Mouse (Mus musculus): ENCODE data around the gene Klrb1. TPM values are rescaled to one million over a fixed set of nuclear protein-coding genes. Genes with fewer than 3 reads are reported as not detected.
"Not testable (repeated sequence)": the region's sequence is repeated elsewhere in the genome, so short reads cannot be mapped to it uniquely, and the experiment has no call there.

The Klrb1 gene
- polyA plus RNA-seq, 1 experiment from 2014 or later, result not detected

DNA sequence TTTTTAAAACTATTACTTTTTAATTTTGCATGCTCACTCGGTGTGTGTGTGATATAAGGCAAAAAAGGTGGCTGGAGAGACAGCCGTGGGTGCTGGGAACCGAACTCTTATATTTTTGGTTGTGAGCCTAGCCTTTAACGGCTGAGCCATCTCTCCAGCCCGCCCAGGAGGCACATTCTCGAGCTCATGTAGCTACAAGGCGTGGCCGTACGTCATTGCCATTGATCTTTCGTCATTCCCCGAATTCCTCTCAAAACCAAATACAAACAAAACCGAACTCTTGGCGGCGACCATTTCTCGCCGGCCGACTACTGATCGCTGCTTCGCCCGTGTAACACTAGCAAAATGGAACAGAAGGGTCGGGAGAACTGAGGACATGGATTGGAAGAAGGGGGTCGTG lies 37.2 kb upstream of the Klrb1 start:
- peak overlapping the region; percentile 60 for H3K9ac ChIP-seq (replicated peaks)
- not testable (repeated sequence) for ATAC-seq (ENCODE audit: insufficient number of reproducible peaks, insufficient read depth, low FRiP score, low TSS enrichment, low read depth); H3K4me1 ChIP-seq (replicated peaks); H3K9me3 ChIP-seq; H3K27me3 ChIP-seq; H3K36me3 ChIP-seq
- H3K4me2 ChIP-seq, result peak overlapping the region; percentile 43
- H3K27ac ChIP-seq, result peak overlapping the region; percentile 86
- peak overlapping the region; percentile 57 for H3K4me3 ChIP-seq (replicated peaks)
- WGBS, result under 1% methylated on average over 22 of the region's 22 CpGs

- Histone ChIP-seq H3K4me3 (replicated peaks) (0 out of 2 replicates have a peak overlapping the region, but pooled peaks have one; percentile 57), H3K36me3 (no peaks in the 10 kb centered on the region), H3K9me3 (no peaks in the 10 kb centered on the region), H3K4me1 (replicated peaks) (no peaks in the 10 kb centered on the region; the same call in 1 of the 2 replicates), H3K4me2 (peak overlapping the region; percentile 43), H3K27me3 (no peaks in the 10 kb centered on the region), H3K9ac (replicated peaks) (no peak overlapping the region), H3K27ac (no peak overlapping the region)
- WGBS, result 81% methylated on average over 5 of the region's 5 CpGs
- ATAC-seq (ENCODE audit: insufficient number of reproducible peaks, insufficient read depth, low FRiP score, low TSS enrichment, low read depth), result no peak
Observed at GRCm38 (mm10) chr6:128759221-128759950, 36.5 kb upstream of the Klrb1 start.

- not testable (repeated sequence) for H3K36me3 ChIP-seq; H3K27me3 ChIP-seq; H3K27ac ChIP-seq; H3K4me2 ChIP-seq; ATAC-seq (ENCODE audit: insufficient number of reproducible peaks, insufficient read depth, low FRiP score, low TSS enrichment, low read depth); H3K4me1 ChIP-seq (replicated peaks); H3K4me3 ChIP-seq (replicated peaks); H3K9ac ChIP-seq (replicated peaks); H3K9me3 ChIP-seq
- WGBS, result 48% methylated on average over 4 of the region's 4 CpGs
Observed at GRCm38 (mm10) chr6:128755402-128755763, 32.5 kb upstream of the Klrb1 start.

- WGBS, result 78% methylated on average over 12 of the region's 12 CpGs
- not testable (repeated sequence) for H3K27me3 ChIP-seq; H3K9me3 ChIP-seq; H3K9ac ChIP-seq (replicated peaks); H3K4me2 ChIP-seq; H3K4me1 ChIP-seq (replicated peaks); H3K36me3 ChIP-seq; ATAC-seq (ENCODE audit: insufficient number of reproducible peaks, insufficient read depth, low FRiP score, low TSS enrichment, low read depth); H3K27ac ChIP-seq; H3K4me3 ChIP-seq (replicated peaks)
Observed at GRCm38 (mm10) chr6:128754748-128755401, 32.0 kb upstream of the Klrb1 start.

DNA sequence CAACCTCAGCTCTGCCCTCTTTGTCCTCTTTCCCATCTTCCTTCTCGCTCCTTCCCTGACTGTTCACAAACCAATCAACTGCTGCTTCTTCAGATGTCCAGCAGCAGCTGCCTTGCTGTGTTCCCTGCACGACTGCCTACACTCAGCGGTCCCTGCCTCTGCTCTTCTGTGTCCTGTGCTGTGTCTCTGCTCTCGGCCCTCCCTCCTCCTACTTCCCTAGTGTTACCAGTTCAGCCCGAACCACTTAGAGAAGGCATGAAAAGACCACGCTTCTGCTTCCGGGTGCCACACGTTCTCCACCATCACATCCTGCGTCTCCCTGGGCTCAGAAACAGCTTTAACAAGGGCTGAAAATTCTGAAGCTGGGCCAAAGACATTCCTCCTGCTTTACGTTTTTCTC lies 31.4 kb upstream of the Klrb1 start:
- Histone ChIP-seq H3K4me2 (0 out of 2 replicates have a peak overlapping the region, but pooled peaks have one; percentile 30), H3K4me3 (replicated peaks) (0 out of 2 replicates have a peak overlapping the region, but pooled peaks have one; percentile 4)
- not testable (repeated sequence) for H3K27me3 ChIP-seq; H3K9me3 ChIP-seq; H3K27ac ChIP-seq; H3K9ac ChIP-seq (replicated peaks); H3K4me1 ChIP-seq (replicated peaks); H3K36me3 ChIP-seq
- 41% methylated on average over 10 of the region's 10 CpGs for WGBS
- peak; percentile 72; the same call in 1 of the 2 replicates for ATAC-seq (ENCODE audit: insufficient number of reproducible peaks, insufficient read depth, low FRiP score, low TSS enrichment, low read depth)

GRCm38 (mm10) chr6:128753610-128754224 lies 30.9 kb upstream of the Klrb1 start:
- H3K9me3 ChIP-seq; H3K36me3 ChIP-seq; H3K27me3 ChIP-seq; H3K4me1 ChIP-seq (replicated peaks); H3K4me3 ChIP-seq (replicated peaks); H3K27ac ChIP-seq; H3K9ac ChIP-seq (replicated peaks): not testable (repeated sequence)
- peak; percentile 92 for ATAC-seq (ENCODE audit: insufficient number of reproducible peaks, insufficient read depth, low FRiP score, low TSS enrichment, low read depth)
- 0 out of 2 replicates have a peak overlapping the region, but pooled peaks have one; percentile 30 for H3K4me2 ChIP-seq
- 37% methylated on average over 8 of the region's 8 CpGs for WGBS

- ATAC-seq (ENCODE audit: insufficient number of reproducible peaks, insufficient read depth, low FRiP score, low TSS enrichment, low read depth); H3K27me3 ChIP-seq: not testable (repeated sequence)
- WGBS, result 78% methylated on average over 6 of the region's 6 CpGs
Observed at GRCm38 (mm10) chr6:128747006-128747405, 24.1 kb upstream of the Klrb1 start.

GRCm38 (mm10) chr6:128737445-128737844 lies 14.6 kb upstream of the Klrb1 start:
- no peak for ATAC-seq (ENCODE audit: insufficient number of reproducible peaks, insufficient read depth, low FRiP score, low TSS enrichment, low read depth)
- Histone ChIP-seq H3K9me3 (no peaks in the 10 kb centered on the region), H3K4me2 (no peak overlapping the region), H3K27me3 (no peaks in the 10 kb centered on the region), H3K4me3 (replicated peaks) (no peak overlapping the region), H3K9ac (replicated peaks) (no peak overlapping the region), H3K27ac (no peak overlapping the region), H3K36me3 (no peaks in the 10 kb centered on the region), H3K4me1 (replicated peaks) (peaks cover 6% of the 10 kb centered on the region; the same call in 1 of the 2 replicates)
- WGBS, result 78% methylated on average over 7 of the region's 7 CpGs

More at GRCm38 (mm10) chr6:128747006-128747405, 24.1 kb upstream of the Klrb1 start:
- H3K27ac ChIP-seq; H3K9me3 ChIP-seq; H3K4me3 ChIP-seq (replicated peaks); H3K9ac ChIP-seq (replicated peaks); H3K4me1 ChIP-seq (replicated peaks); H3K36me3 ChIP-seq; H3K4me2 ChIP-seq: not testable (repeated sequence)

GRCm38 (mm10) chr6:128736100-128736499 lies 13.2 kb upstream of the Klrb1 start:
- H3K27me3 ChIP-seq, result no peaks in the 10 kb centered on the region
- no peak overlapping the region for H3K27ac ChIP-seq
- H3K4me3 ChIP-seq (replicated peaks), result no peak overlapping the region
- peaks cover 6% of the 10 kb centered on the region; the same call in 1 of the 2 replicates for H3K4me1 ChIP-seq (replicated peaks)
- no peaks in the 10 kb centered on the region for H3K36me3 ChIP-seq
- no peak overlapping the region for H3K4me2 ChIP-seq
- ATAC-seq (ENCODE audit: insufficient number of reproducible peaks, insufficient read depth, low FRiP score, low TSS enrichment, low read depth), result no peak
- no peaks in the 10 kb centered on the region for H3K9me3 ChIP-seq
- H3K9ac ChIP-seq (replicated peaks), result no peak overlapping the region

- Histone ChIP-seq H3K27me3 (no peaks in the 10 kb centered on the region), H3K4me3 (replicated peaks) (no peak overlapping the region), H3K4me1 (replicated peaks) (peaks cover 6% of the 10 kb centered on the region; the same call in 1 of the 2 replicates), H3K4me2 (no peak overlapping the region), H3K9me3 (no peaks in the 10 kb centered on the region), H3K36me3 (no peaks in the 10 kb centered on the region), H3K27ac (no peak overlapping the region), H3K9ac (replicated peaks) (no peak overlapping the region)
- no peak for ATAC-seq (ENCODE audit: insufficient number of reproducible peaks, insufficient read depth, low FRiP score, low TSS enrichment, low read depth)
Observed at GRCm38 (mm10) chr6:128734896-128735295, 12.0 kb upstream of the Klrb1 start.

DNA sequence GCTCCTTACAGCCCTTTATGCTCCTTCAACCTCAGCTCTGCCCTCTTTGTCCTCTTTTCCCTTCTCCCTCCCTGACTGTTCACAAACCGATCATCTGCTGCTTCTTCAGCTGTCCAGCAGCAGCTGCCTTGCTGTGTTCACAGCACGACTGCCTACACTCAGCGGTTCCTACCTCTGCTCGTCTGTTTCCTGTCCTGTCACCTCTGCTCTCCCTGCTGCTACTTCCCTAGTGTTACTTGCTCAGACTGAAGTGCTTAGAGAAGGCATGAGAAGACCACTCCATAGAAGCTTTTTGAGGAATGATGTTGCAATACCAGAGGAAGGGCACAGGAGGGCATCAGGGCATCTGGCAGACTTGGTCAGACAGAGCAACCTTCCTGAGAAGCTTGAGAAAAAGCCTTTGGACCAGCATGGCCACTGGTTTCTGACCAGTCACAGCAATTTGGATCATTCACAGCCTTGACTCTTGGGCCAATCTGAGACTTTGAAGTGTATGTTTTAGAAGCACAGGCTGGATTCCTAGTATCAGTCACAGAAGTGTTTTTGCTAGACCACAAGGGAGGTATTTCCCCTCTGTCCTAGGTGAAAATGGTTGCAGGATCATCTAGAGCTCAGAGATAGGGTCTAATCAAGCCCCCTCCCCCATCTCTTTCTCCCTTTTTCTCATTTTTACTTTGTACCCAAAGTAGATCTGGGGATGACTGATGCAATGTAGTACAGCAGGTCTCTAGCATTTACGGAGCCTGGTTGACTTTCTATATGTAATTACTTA lies 11.2 kb upstream of the Klrb1 start:
- WGBS, result 63% methylated on average over 5 of the region's 5 CpGs
- no peaks in the 10 kb centered on the region for H3K27me3 ChIP-seq
- H3K36me3 ChIP-seq, result no peaks in the 10 kb centered on the region
- no peak overlapping the region for H3K4me2 ChIP-seq
- no peak overlapping the region for H3K27ac ChIP-seq
- H3K4me1 ChIP-seq (replicated peaks), result peaks cover 6% of the 10 kb centered on the region; the same call in 1 of the 2 replicates
- no peak overlapping the region for H3K9ac ChIP-seq (replicated peaks)
- no peak overlapping the region for H3K4me3 ChIP-seq (replicated peaks)
- ATAC-seq (ENCODE audit: insufficient number of reproducible peaks, insufficient read depth, low FRiP score, low TSS enrichment, low read depth), result no peak
- no peaks in the 10 kb centered on the region for H3K9me3 ChIP-seq

Measured in limb, embryonic 12.5 days (tissue).